Mouse (Mus musculus) cortical plate, adult 2 months (tissue): ENCODE measurements around the gene Susd1. TPM values are rescaled to one million over a fixed set of nuclear protein-coding genes. Genes with fewer than 3 reads are reported as not detected.

ENCODE experiments used
- H3K27ac ChIP-seq: fragments of 200-500 bp; 2 replicates; pipeline ENCODE4 v1.5.1; 2012; ENCODE audit warnings: low read length, control low read depth, inconsistent platforms; ENCODE audit not compliant: insufficient read depth
- H3K4me1 ChIP-seq: fragments of 200-500 bp; 2 replicates; pipeline ENCODE4 v1.6.1; 2011; ENCODE audit warnings: low read length; ENCODE audit not compliant: control insufficient read depth, insufficient read depth
- H3K4me3 ChIP-seq: fragments of 200-500 bp; 2 replicates; pipeline ENCODE4 v1.5.1; 2011; ENCODE audit warnings: mild to moderate bottlenecking, low read length, control low read depth; ENCODE audit not compliant: insufficient read depth
- CTCF ChIP-seq: fragments of 200-500 bp; IDR thresholded peaks from 2 replicates; pipeline ENCODE4 v1.5.1; 2011; ENCODE audit warnings: mild to moderate bottlenecking, control low read depth, low read length; ENCODE audit not compliant: insufficient read depth; ENCODE audit errors: extremely low read depth
- POLR2A ChIP-seq: fragments of 200-500 bp; IDR thresholded peaks from 2 replicates; pipeline ENCODE4 v1.6.1; 2011; ENCODE audit warnings: mild to moderate bottlenecking, low read length, control low read depth; ENCODE audit not compliant: insufficient read depth; ENCODE audit errors: extremely low read depth
- polyA plus RNA-seq: library from polyadenylated mRNA; depleted of rRNA; stranded (reverse); fragments of >200 nt; gene quantifications from 2 replicates; pipeline ENCODE4 v1.2.3, GENCODE M21; 2012

Gene Susd1
- polyA plus RNA-seq, 1 experiment, result 12.8 TPM

DNA sequence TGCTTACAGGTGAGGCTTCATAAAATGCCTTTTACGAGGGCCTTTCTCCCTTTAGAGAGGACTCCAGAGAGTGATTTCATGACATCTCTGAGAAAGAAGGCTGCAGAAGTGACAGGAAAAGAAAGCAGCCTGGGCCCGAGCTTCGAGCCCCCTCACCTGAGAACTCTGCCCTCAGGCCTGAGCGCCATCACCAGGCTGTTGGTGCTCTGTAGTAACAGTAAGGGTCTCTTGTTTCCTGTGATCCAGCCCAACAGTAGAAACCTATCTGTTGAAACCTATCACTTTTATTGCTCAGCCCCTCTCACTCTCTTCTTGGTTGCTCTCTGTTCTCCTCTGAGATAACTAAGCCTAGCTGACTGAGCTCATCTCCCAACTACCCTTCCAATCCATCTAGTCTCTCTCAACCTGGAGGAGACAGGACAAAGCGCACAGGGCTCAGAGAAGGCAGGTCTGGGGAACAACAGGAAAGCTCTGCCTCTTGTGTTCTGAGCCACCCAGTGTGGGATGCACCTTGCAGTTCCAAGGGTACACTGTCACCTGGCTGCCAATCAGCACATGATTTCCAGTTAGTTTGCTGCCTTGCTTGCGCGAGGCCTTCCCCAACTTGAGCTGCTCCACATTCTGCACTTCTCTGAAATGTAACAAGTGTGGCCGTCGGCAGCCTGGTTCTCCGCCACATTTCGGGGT, 101.4 kb downstream of the Susd1 start:
- no peaks in the 10 kb centered on the region; the same call in 1 of the 2 replicates for H3K4me1 ChIP-seq
- TF ChIP-seq CTCF (no peak), POLR2A (no peak)
- no peak overlapping the region for H3K27ac ChIP-seq
- H3K4me3 ChIP-seq, result no peak overlapping the region

DNA sequence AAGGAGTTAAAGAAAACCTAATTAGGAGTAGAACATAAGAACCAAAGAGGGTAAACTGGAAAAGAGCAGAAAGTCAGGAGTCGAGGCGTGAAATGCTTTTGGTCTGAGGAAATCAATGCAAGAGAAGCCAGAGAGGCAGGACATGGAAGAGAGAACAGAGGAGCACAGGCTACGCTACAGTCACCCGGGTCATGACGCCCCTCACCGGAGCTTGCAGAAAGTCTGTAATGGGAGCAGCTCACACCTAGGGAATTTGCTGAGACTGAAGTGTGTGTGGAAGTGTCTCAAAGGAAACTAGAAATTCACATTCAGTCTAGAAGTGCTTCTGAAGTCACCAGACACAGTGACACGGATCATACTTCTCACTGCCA, 102.0 kb downstream of the Susd1 start:
- Histone ChIP-seq H3K4me3 (no peak overlapping the region), H3K4me1 (no peaks in the 10 kb centered on the region; the same call in 1 of the 2 replicates), H3K27ac (no peak overlapping the region)
- TF ChIP-seq POLR2A, result no peak
- no peak for TF ChIP-seq CTCF

DNA sequence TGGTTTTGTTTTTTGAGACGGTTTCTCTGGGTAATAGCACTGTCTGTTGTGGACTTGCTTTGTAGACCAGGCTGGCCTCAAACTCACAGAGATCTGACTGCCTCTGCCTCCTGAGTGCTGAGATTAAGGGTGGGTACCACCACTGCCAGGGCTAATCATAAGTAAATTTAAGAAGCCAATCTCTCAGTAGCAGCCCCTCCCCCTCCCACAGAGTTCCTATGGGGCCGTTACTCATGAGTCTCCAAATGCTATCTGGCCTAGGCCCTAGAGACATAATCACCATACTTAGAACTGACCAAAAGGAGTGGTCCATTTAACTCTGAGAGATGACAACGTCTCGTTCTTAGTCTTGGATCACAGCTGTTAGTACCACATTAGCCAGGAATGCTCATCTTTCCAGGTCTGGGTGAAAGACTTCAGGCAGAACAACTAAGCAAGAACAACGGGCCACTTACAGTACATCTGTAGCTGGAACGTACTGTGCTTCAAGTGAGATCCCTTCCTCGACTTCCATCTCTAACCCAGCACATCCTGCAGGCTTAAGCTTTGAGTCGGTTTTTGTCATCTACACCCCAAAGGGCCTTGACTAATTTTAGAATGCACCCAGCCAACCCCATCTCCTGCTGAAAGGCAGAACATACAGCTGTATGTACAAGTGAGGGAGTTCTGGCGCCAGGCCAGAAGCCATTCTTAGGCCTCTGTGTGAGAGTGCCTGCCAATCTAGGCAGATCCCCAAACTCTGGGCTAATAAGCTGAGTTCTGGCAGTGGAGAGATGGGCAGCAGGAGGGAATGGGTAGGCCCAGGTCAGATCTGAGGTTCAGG, 102.6 kb downstream of the Susd1 start:
- Histone ChIP-seq H3K27ac (no peak overlapping the region), H3K4me3 (no peak overlapping the region), H3K4me1 (no peaks in the 10 kb centered on the region; the same call in 1 of the 2 replicates)
- TF ChIP-seq POLR2A (no peak), CTCF (no peak)

DNA sequence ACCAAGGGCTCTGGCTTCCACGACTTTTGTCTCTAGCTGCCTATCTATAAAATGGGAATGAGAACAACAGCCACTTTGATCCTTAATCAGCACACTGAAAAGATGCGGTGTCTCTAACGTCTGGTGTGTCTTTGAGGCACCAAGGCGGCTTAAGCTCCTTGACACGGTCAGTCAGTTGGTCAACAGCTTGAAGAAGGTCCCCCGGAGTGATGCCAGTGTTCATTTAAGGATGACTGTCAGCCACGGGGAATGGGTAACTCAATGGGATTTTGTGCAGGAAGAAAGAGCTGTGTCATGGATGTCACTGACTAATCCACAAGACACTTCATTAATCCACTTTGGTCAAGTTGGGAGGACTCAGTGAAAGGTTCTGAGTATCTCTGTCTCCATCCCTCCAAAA, 103.3 kb downstream of the Susd1 start:
- H3K27ac ChIP-seq, result no peak overlapping the region
- no peaks in the 10 kb centered on the region; the same call in 1 of the 2 replicates for H3K4me1 ChIP-seq
- H3K4me3 ChIP-seq, result no peak overlapping the region
- TF ChIP-seq CTCF (no peak), POLR2A (no peak)

DNA sequence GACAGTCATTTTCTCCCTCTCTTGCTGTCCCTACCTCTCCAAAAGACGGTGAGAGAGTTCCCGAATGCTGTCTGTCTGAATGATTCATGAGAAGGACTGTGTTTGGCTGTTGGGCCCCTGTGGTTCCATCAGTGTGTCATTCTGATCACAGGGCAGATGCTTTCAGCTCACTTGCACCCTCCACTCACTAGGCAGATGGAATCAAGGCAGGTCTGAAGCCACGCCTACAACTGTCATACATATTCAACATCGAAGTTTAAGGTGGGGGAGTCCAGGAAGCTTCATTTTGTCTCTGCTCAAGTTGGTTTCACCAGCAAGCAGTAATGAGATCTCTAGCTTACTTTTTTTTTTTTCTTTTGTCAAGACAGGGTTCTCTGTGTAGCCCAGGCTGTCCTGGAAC, 104.2 kb downstream of the Susd1 start:
- no peak overlapping the region for H3K4me3 ChIP-seq
- no peaks in the 10 kb centered on the region; the same call in 1 of the 2 replicates for H3K4me1 ChIP-seq
- no peak overlapping the region for H3K27ac ChIP-seq
- TF ChIP-seq CTCF (no peak), POLR2A (no peak)

DNA sequence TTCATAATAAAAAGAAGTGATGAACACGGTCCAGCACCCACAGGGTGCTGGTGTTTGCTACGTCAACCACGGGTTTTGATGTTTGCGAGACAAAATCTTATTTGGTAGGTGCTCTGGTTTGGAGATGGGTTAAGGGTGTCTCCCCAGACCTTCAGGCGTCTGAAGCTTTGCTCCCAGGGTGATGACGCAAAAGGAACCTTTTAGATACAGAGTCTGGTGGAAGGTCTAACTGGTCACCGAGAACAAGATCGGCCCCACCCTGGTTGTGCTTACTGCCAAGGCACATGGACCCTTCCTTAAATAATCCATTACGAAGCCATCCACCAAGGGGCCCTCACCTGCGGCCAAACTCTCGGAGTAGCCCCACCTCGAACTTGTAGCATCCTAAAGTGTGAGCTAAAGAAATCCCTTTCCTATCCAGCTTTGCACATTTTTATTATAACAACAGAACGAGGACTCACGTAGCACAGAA, 105.0 kb downstream of the Susd1 start:
- Histone ChIP-seq H3K4me1 (no peaks in the 10 kb centered on the region; the same call in 1 of the 2 replicates), H3K27ac (no peak overlapping the region), H3K4me3 (no peak overlapping the region)
- TF ChIP-seq POLR2A (no peak), CTCF (no peak)

DNA sequence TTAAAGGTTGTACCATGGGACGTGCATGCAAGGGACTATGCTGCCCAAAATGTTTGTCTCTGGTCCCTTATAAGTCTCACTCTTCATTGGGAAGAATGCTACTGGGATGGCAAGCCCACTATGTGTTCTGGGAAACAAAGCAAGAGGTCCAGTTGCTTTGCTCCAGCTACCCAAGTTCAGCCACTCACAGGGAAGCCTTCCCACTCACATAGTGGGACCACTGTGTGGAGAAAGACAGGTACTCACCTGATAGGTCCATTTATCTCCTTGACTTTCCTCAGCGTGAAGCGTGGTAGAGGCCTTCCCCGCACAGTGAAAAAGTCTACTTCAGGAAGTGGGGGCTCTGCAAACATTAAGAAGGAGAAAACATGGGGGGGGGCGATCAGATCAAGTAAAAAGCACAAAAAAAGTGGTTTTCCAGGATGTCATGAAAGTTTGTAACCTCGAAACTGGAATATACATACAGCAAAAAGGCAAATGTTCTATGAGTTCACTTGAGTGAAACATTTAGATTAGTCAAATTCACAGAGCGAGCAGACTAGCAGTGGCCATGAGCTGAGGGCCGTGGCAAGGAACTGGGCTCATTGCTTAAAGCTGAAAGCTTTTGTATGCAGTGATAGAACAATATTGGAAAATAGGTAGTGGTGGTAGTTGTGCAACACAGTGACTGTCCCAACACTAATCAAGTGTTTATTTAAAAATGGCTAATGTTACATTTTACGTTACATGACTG, 105.6 kb downstream of the Susd1 start:
- Histone ChIP-seq H3K27ac (no peak overlapping the region), H3K4me1 (no peaks in the 10 kb centered on the region; the same call in 1 of the 2 replicates), H3K4me3 (no peak overlapping the region)
- TF ChIP-seq CTCF, result no peak
- TF ChIP-seq POLR2A, result no peak

DNA sequence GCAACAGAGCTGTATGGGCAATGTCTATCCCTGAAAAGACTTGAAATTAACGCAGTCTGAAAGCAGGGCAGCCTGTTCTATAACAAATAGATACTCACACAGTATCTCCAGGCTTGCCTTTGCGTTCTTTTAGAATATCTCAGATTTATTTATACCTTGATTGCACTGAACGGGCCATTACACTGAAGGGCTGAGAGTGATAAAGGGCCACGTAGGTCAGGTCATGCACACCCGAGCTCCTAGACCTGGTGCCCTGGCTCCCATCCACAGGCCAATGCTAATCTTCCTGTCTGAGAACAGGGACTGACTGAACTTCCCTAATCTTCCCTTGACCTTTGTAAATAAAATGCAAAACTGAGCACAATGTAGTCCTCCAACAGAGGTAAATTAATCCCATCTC, 106.3 kb downstream of the Susd1 start:
- Histone ChIP-seq H3K4me3 (no peak overlapping the region), H3K4me1 (no peaks in the 10 kb centered on the region; the same call in 1 of the 2 replicates), H3K27ac (no peak overlapping the region)
- TF ChIP-seq POLR2A (no peak), CTCF (no peak)

DNA sequence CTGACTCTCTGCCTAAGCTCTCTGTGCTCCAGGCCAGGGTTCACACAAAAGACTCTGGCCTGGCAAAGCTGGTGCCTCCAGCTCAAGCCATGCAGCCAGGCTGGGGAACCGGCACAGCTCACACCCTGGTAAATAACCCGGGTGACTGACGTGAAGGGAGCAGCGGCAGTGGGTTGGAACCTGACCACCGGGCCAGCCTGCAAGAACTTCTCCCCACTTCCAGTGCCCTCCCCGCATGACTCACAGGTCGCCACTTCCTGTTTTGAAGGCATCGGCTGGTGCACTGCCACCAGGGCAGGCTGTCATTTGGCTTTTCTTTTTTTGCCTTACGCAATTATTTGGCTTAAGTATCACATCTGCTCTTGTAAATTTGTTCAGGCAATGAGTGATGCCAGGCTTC, 106.8 kb downstream of the Susd1 start:
- H3K27ac ChIP-seq, result no peak overlapping the region
- no peak overlapping the region for H3K4me3 ChIP-seq
- TF ChIP-seq POLR2A (no peak), CTCF (no peak)
- no peaks in the 10 kb centered on the region; the same call in 1 of the 2 replicates for H3K4me1 ChIP-seq
